Mouse (Mus musculus): ENCODE results near the gene Olfr531. TPM values are rescaled to one million over a fixed set of nuclear protein-coding genes. Genes with fewer than 3 reads are reported as not detected.

The Olfr531 gene
- total RNA-seq (2021): not detected

DNA sequence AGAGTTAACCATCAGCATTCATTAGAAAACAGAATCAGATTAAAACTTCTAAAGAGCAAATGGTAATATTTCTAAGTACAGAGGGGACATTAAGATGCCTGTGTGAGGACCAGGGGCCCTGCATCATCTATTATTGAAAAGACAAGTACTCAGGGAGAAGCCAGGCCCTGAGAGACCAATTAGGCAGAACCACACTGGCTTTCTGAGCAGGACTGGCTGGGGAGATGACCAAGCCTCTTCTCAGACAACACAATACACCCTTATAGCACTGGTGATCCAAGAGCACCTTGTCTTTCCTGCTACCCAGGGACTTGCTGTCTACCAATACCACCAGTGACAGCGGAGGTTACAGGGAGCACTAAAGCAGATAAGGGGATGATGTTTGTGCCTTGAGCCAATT is at the start of gene Olfr531:
Gene Olfr531 (minus strand): TSS at position 101 of the 400 bp plus-strand sequence.
- DNase-seq (ENCODE audit: extremely low spot score in 1 of 2, low spot score in 1 of 2): no peak

- no peak for DNase-seq (ENCODE audit: extremely low spot score in 1 of 2, low spot score in 1 of 2)
Measured at GRCm38 (mm10) chr7:140443141-140443540, 40.4 kb upstream of the Olfr531 start.

- no peak for DNase-seq (ENCODE audit: extremely low spot score in 1 of 2, low spot score in 1 of 2)
Measured at GRCm38 (mm10) chr7:140421539-140421938, 18.8 kb upstream of the Olfr531 start, which contains the start of gene Olfr532. Gene Olfr532, minus strand, starts transcription at chr7:140421639.

DNA sequence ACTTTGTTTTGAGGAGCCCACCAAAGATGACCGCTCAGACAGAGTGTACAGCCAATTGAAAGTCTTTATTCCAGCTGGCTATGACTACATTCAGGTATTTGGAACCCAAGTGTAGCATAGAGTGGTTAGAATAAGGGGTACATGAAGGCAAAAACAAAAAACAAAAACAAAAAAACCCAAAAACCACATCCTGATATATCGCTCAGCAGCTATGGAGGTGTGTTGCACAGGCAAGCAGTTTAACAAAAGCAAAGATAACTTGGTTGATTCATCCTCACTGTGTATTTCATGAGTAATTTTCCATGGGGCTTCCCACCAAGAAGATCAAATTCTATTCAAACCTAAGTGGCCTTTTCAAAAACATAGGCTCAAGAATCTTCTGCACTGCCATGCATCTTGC is 25.8 kb downstream of the Olfr531 start:
- DNase-seq (ENCODE audit: extremely low spot score in 1 of 2, low spot score in 1 of 2): no peak

DNA sequence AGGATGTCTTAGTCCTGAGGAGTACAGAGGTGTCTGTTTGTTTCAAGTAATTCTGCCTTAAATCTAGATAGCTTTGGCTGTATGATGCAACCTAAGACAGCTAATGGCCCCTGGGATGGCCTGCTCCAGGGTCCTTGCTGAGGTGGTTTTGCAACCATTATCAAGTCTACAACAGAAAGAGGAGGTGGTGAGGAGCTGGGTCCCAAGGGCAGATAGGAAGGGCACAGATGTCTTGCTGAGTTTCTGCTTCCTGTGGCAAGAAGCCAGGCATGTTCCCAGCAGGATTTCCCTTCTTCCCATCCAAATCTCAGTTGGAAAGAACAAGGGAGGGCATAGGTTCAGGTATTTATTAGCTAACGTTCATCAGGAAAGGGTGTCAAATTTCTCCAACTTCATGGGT is 26.5 kb downstream of the Olfr531 start, which contains the start of gene Olfr530:
Gene Olfr530 (minus strand): TSS at position 101 of the 400 bp plus-strand sequence.
- DNase-seq (ENCODE audit: extremely low spot score in 1 of 2, low spot score in 1 of 2): no peak

GRCm38 (mm10) chr7:140374300-140374699 is 28.4 kb downstream of the Olfr531 start:
- DNase-seq (ENCODE audit: extremely low spot score in 1 of 2, low spot score in 1 of 2): no peak

DNA sequence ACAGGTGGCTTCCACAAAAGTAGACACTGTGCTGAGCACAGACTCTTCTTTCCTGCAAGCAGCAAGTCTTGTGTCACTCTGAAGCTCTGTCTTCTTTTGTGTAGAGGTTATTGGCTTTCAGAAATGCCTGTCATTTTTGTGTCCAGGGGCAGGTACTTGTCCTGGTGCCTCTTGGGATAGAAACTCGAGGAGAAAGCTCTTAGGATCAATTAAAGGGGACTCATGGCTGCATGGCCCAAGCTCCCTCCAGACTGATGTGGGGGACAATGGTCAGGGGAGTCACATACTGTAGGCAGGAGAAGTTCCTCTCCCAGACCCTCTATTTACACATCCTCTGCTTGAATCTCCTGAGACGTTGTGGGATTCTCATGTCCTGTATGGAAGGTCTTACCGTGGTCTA is 41.1 kb downstream of the Olfr531 start, which contains the start of gene Olfr60:
Gene Olfr60 (minus strand): TSS at position 101 of the 400 bp plus-strand sequence.
- DNase-seq (ENCODE audit: extremely low spot score in 1 of 2, low spot score in 1 of 2): no peak

Other genes starting within 250 kb of the Olfr531 start
- 100 to 1,000 TPM; 191 to 207 TPM for gene Sprn, start 248.0 kb downstream of the Olfr531 start, total RNA-seq (2021)
- gene Olfr522, start 238.2 kb downstream of the Olfr531 start, total RNA-seq (2021): not detected
- under 1 TPM in 1 of 2 experiments, not detected in 1; 0.25 TPM for gene Olfr523, start 229.7 kb downstream of the Olfr531 start, total RNA-seq (2021)
- not detected for gene Olfr524, start 197.0 kb downstream of the Olfr531 start, total RNA-seq (2021)
- gene Cd163l1, start 184.7 kb downstream of the Olfr531 start, total RNA-seq (2021): under 1 TPM; 0.39 to 0.63 TPM
- under 1 TPM; 0.22 to 0.26 TPM for gene 5830411N06Rik, start 155.6 kb downstream of the Olfr531 start, total RNA-seq (2021)
- not detected for gene Olfr525, start 82.1 kb downstream of the Olfr531 start, total RNA-seq (2021)
- not detected for gene Olfr527, start 68.9 kb downstream of the Olfr531 start, total RNA-seq (2021)
- not detected for gene Olfr60, start 41.2 kb downstream of the Olfr531 start, total RNA-seq (2021)
- not detected for gene Olfr530, start 26.6 kb downstream of the Olfr531 start, total RNA-seq (2021)
- gene Olfr532, start 18.7 kb upstream of the Olfr531 start, total RNA-seq (2021): not detected
- gene Olfr533, start 60.5 kb upstream of the Olfr531 start, total RNA-seq (2021): not detected
- under 1 TPM; 0.07 to 0.19 TPM for gene Olfr535, start 81.3 kb upstream of the Olfr531 start, total RNA-seq (2021)
- not detected for gene Olfr536, start 104.5 kb upstream of the Olfr531 start, total RNA-seq (2021)
- not detected for gene Olfr538, start 165.0 kb upstream of the Olfr531 start, total RNA-seq (2021)
- gene Olfr46, start 198.4 kb upstream of the Olfr531 start, total RNA-seq (2021): under 1 TPM; 0.30 to 0.45 TPM
- not detected for gene Olfr61, start 226.1 kb upstream of the Olfr531 start, total RNA-seq (2021)
- not detected for gene Olfr53, start 243.5 kb upstream of the Olfr531 start, total RNA-seq (2021)

All from layer of hippocampus, postnatal 25 days (tissue).